Mouse (Mus musculus): ENCODE measurements around the gene Olfr318. TPM values are rescaled to one million over a fixed set of nuclear protein-coding genes. Genes with fewer than 3 reads are reported as not detected.
"Not testable (repeated sequence)": the region's sequence is repeated elsewhere in the genome, so short reads cannot be mapped to it uniquely, and the experiment has no call there.

The Olfr318 gene
- polyA plus RNA-seq (2012; rRNA removed): not detected in 2 replicates

GRCm38 (mm10) chr11:58723914-58724313, at the start of gene Olfr318:
Gene Olfr318, minus strand, starts transcription at chr11:58724014.
- no peak for DNase-seq (ENCODE audit: low read depth)

GRCm38 (mm10) chr11:58772888-58773287, 49.1 kb upstream of the Olfr318 start, which contains the start of gene Olfr315:
Gene Olfr315, plus strand, starts transcription at chr11:58773188.
- DNase-seq (ENCODE audit: low read depth): no peak

GRCm38 (mm10) chr11:58752434-58752833, 28.6 kb upstream of the Olfr318 start, which contains the start of gene Olfr316:
Gene Olfr316, plus strand, starts transcription at chr11:58752734.
- DNase-seq (ENCODE audit: low read depth): no peak

GRCm38 (mm10) chr11:58751096-58751495, 27.3 kb upstream of the Olfr318 start:
- not testable (repeated sequence) for DNase-seq (ENCODE audit: low read depth)

- no peak for DNase-seq (ENCODE audit: low read depth)
Observed at GRCm38 (mm10) chr11:58738792-58739262, 15.0 kb upstream of the Olfr318 start, which contains the start of gene Olfr317. Gene Olfr317, minus strand, starts transcription at chr11:58739212.

- DNase-seq (ENCODE audit: low read depth): no peak
Observed at GRCm38 (mm10) chr11:58733372-58733771, 9.6 kb upstream of the Olfr318 start.

GRCm38 (mm10) chr11:58727896-58728650, 4.3 kb upstream of the Olfr318 start:
- DNase-seq (ENCODE audit: low read depth): not testable (repeated sequence)

- no peak for DNase-seq (ENCODE audit: low read depth)
Observed at GRCm38 (mm10) chr11:58719701-58720100, 4.1 kb downstream of the Olfr318 start.

GRCm38 (mm10) chr11:58717723-58718122, 6.1 kb downstream of the Olfr318 start:
- not testable (repeated sequence) for DNase-seq (ENCODE audit: low read depth)

- DNase-seq (ENCODE audit: low read depth): no peak
Observed at GRCm38 (mm10) chr11:58709086-58709485, 14.7 kb downstream of the Olfr318 start.

- no peak for DNase-seq (ENCODE audit: low read depth)
Observed at GRCm38 (mm10) chr11:58698862-58699261, 25.0 kb downstream of the Olfr318 start, which contains the start of gene Olfr319. Gene Olfr319, plus strand, starts transcription at chr11:58699162.

GRCm38 (mm10) chr11:58680799-58681198, 43.0 kb downstream of the Olfr318 start, which contains the start of gene Olfr320:
Gene Olfr320, plus strand, starts transcription at chr11:58681099.
- DNase-seq (ENCODE audit: low read depth): no peak

GRCm38 (mm10) chr11:58671825-58672224, 52.0 kb downstream of the Olfr318 start:
- DNase-seq (ENCODE audit: low read depth): no peak

GRCm38 (mm10) chr11:58669252-58669651, 54.6 kb downstream of the Olfr318 start:
- DNase-seq (ENCODE audit: low read depth): no peak

Other genes starting within 250 kb of the Olfr318 start
- 0.08 and 0.13 TPM in 2 replicates for gene Olfr332, start 231.5 kb downstream of the Olfr318 start, polyA plus RNA-seq (2012; rRNA removed)
- gene Olfr331, start 221.4 kb downstream of the Olfr318 start, polyA plus RNA-seq (2012; rRNA removed): not detected in 2 replicates
- not detected in 2 replicates for gene Olfr330, start 189.2 kb downstream of the Olfr318 start, polyA plus RNA-seq (2012; rRNA removed)
- not detected in 2 replicates for gene Olfr329-ps, start 177.6 kb downstream of the Olfr318 start, polyA plus RNA-seq (2012; rRNA removed)
- not detected in 2 replicates for gene Olfr328, start 168.4 kb downstream of the Olfr318 start, polyA plus RNA-seq (2012; rRNA removed)
- gene Olfr224, start 153.5 kb downstream of the Olfr318 start, polyA plus RNA-seq (2012; rRNA removed): not detected in 2 replicates
- not detected in 2 replicates for gene Olfr325, start 146.3 kb downstream of the Olfr318 start, polyA plus RNA-seq (2012; rRNA removed)
- gene Olfr324, start 128.9 kb downstream of the Olfr318 start, polyA plus RNA-seq (2012; rRNA removed): not detected in 2 replicates
- 0.29 TPM in 1 of 2 replicates, not detected in the other for gene 2210407C18Rik, start 107.9 kb downstream of the Olfr318 start, polyA plus RNA-seq (2012; rRNA removed)
- not detected in 2 replicates for gene Olfr323, start 93.5 kb downstream of the Olfr318 start, polyA plus RNA-seq (2012; rRNA removed)
- gene Trim58, start 83.5 kb downstream of the Olfr318 start, polyA plus RNA-seq (2012; rRNA removed): not detected in 2 replicates
- gene Olfr322, start 65.2 kb downstream of the Olfr318 start, polyA plus RNA-seq (2012; rRNA removed): not detected in 2 replicates
- not detected in 2 replicates for gene Olfr320, start 42.9 kb downstream of the Olfr318 start, polyA plus RNA-seq (2012; rRNA removed)
- 0.06 TPM in 1 of 2 replicates, not detected in the other for gene Olfr319, start 24.9 kb downstream of the Olfr318 start, polyA plus RNA-seq (2012; rRNA removed)
- not detected in 2 replicates for gene Olfr317, start 15.2 kb upstream of the Olfr318 start, polyA plus RNA-seq (2012; rRNA removed)
- gene Olfr316, start 28.7 kb upstream of the Olfr318 start, polyA plus RNA-seq (2012; rRNA removed): not detected in 2 replicates
- not detected in 2 replicates for gene Olfr315, start 49.2 kb upstream of the Olfr318 start, polyA plus RNA-seq (2012; rRNA removed)
- gene Olfr314, start 58.9 kb upstream of the Olfr318 start, polyA plus RNA-seq (2012; rRNA removed): not detected in 2 replicates
- gene Fam183b, start 77.9 kb upstream of the Olfr318 start, polyA plus RNA-seq (2012; rRNA removed): 3.3 and 4.8 TPM in 2 replicates
- gene Olfr313, start 91.0 kb upstream of the Olfr318 start, polyA plus RNA-seq (2012; rRNA removed): not detected in 2 replicates
- not detected in 2 replicates for gene Olfr312, start 105.2 kb upstream of the Olfr318 start, polyA plus RNA-seq (2012; rRNA removed)
- not detected in 2 replicates for gene Olfr311, start 115.2 kb upstream of the Olfr318 start, polyA plus RNA-seq (2012; rRNA removed)
- gene Gm12258, start 123.1 kb upstream of the Olfr318 start, polyA plus RNA-seq (2012; rRNA removed): 4.6 and 6.2 TPM in 2 replicates
- 7.6 and 9.1 TPM in 2 replicates for gene 2810021J22Rik, start 143.2 kb upstream of the Olfr318 start, polyA plus RNA-seq (2012; rRNA removed)
- 1.2 and 1.9 TPM in 2 replicates for gene Zfp39, start 180.2 kb upstream of the Olfr318 start, polyA plus RNA-seq (2012; rRNA removed)
- gene Btnl10, start 193.9 kb upstream of the Olfr318 start, polyA plus RNA-seq (2012; rRNA removed): 0.03 TPM in 1 of 2 replicates, not detected in the other
- 163 and 165 TPM in 2 replicates for gene Rnf187, start 214.9 kb upstream of the Olfr318 start, polyA plus RNA-seq (2012; rRNA removed)
- 0.97 and 1.6 TPM in 2 replicates for gene Hist3h2ba, start 224.9 kb upstream of the Olfr318 start, polyA plus RNA-seq (2012; rRNA removed)
- gene Hist3h2a, start 230.7 kb upstream of the Olfr318 start, polyA plus RNA-seq (2012; rRNA removed): 20.3 and 21.6 TPM in 2 replicates
- 0.39 and 1.3 TPM in 2 replicates for gene Trim17, start 230.7 kb upstream of the Olfr318 start, polyA plus RNA-seq (2012; rRNA removed)